Mouse (Mus musculus): ENCODE data around the gene Safb2.
A peak's percentile ranks its signal among the peaks of the same experiment; 100 is the strongest.

Safb2 gene

GRCm38 (mm10) chr17:56609452-56610171 lies 25.2 kb upstream of the Safb2 start, which contains the start of gene 2410015M20Rik:
Gene 2410015M20Rik, minus strand, starts transcription at chr17:56609771.
- DNase-seq (ENCODE audit: low read depth, low spot score), result peak; percentile 97

DNA sequence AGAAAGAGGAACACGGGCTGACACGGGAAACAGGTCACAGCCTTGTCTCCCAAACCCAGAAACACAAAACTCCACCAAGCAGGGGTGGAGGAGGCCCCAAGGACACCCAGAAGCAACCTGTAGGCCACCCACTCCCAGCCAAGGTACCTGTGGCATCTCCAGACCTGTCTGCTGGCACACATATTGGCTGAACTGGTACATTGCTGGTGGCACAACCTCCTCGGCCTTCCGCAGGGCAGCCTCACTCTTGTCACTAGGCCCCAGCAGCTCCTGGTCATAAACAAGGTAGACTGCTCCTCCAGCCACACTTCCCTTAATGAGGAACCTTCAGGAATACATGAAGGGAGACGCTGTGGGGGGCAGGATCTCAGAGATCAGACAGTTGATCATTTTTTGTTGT lies 24.3 kb upstream of the Safb2 start:
- no peak for DNase-seq (ENCODE audit: low read depth, low spot score)

GRCm38 (mm10) chr17:56607521-56608062 lies 23.2 kb upstream of the Safb2 start:
- no peak for DNase-seq (ENCODE audit: low read depth, low spot score)

GRCm38 (mm10) chr17:56605431-56605830 lies 21.0 kb upstream of the Safb2 start:
- no peak for DNase-seq (ENCODE audit: low read depth, low spot score)

- DNase-seq (ENCODE audit: low read depth, low spot score), result no peak
These were observed 20.0 kb upstream of the Safb2 start for GRCm38 (mm10) chr17:56604422-56604821.

DNA sequence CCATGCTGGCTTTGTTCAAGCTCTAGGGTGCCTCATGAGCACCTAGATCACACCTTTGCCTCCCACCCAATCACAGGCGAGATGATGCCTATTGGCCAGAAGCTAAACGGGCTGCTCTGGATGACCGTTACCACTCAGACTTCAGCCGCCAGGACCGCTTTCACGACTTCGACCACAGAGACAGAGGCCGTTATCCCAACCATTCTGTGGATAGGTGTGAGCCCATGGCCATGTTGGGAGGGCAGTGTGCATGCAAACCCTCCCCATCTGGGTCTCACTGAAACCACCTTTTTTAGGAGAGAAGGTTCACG lies 19.6 kb upstream of the Safb2 start:
- DNase-seq (ENCODE audit: low read depth, low spot score), result no peak

- no peak for DNase-seq (ENCODE audit: low read depth, low spot score)
These were observed 19.0 kb upstream of the Safb2 start for GRCm38 (mm10) chr17:56603186-56604069.

DNA sequence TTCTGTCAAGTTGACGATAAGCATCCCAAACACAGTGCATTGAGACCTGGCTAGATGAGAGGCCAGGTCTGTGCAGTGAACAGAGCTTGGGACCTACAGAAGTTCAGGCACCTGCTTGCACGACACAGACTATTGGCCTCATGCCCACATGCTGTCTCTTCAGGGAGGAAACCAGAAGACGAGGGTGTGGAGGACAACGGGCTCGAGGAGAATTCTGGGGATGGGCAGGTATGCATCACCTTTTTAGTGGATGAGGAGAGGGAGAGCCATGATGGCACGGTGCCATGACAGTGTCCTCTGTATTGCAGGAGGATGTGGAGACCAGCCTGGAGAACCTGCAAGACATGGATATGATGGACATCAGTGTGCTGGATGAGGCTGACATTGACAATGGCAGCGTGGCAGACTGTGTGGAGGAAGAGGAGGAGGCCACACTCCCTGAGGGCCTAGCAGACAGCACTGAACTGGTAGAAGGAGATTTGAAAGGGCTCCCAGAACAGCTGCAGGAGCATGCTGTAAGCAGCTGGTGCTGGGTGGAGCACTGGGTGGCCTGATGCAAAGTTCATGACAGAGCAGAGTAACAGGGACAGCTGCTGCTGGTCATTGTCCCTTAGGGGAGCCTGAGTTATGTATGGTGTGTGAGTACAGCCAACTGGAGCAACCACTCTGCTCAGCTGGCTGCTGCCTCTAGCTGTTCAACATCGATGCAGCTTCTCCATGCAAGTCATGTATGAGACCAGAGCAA lies 9.3 kb upstream of the Safb2 start:
- no peak for DNase-seq (ENCODE audit: low read depth, low spot score)

DNA sequence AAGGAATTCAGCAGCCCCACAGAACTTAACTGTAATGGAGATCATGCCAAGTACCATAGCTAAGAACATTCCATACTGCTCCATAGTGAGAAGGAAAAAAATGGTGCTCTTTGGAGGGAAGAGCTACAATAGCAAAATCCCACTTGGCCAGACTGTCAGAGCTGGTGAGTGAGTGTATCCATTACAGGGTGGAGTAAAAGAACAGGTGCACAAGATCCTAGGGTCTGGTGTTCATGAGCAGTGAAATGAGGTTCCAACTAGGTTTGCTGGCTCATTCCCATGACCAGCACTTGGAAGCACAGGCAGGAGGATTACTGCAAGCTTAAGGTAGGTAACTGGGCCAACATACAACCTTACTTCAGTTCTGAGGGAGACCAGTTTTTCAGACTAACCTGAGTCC lies 8.2 kb upstream of the Safb2 start:
- DNase-seq (ENCODE audit: low read depth, low spot score), result no peak

- no peak for DNase-seq (ENCODE audit: low read depth, low spot score)
These were observed 4.5 kb upstream of the Safb2 start for GRCm38 (mm10) chr17:56588921-56589320.

GRCm38 (mm10) chr17:56587773-56588172 lies 3.4 kb upstream of the Safb2 start:
- no peak for DNase-seq (ENCODE audit: low read depth, low spot score)

- DNase-seq (ENCODE audit: low read depth, low spot score), result peak; percentile 74
These were observed 911 bp upstream of the Safb2 start for GRCm38 (mm10) chr17:56585171-56585821.

- no peak for DNase-seq (ENCODE audit: low read depth, low spot score)
These were observed 651 bp downstream of the Safb2 start for GRCm38 (mm10) chr17:56583611-56584256.

GRCm38 (mm10) chr17:56583071-56583470 lies 1.3 kb downstream of the Safb2 start:
- peak; percentile 41 for DNase-seq (ENCODE audit: low read depth, low spot score)

DNA sequence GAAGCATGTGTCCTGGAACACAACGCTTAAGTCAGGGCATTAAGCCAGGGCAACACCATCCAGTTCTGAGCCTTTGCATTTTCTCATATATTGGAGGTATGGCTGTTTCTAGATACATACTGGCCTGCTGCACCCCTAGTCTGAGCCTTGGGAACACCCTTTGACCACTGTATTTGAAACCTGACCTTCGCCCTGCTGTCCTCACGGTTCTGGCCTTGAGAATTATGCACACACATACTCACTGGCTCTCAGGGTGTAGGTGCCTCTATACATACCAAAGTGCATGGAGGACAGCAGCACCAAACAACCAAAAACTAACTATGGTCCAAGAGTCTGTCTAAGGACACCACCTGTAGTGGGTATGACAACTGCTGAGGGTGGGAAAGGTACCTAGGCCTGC lies 11.4 kb downstream of the Safb2 start:
- DNase-seq (ENCODE audit: low read depth, low spot score), result no peak

DNA sequence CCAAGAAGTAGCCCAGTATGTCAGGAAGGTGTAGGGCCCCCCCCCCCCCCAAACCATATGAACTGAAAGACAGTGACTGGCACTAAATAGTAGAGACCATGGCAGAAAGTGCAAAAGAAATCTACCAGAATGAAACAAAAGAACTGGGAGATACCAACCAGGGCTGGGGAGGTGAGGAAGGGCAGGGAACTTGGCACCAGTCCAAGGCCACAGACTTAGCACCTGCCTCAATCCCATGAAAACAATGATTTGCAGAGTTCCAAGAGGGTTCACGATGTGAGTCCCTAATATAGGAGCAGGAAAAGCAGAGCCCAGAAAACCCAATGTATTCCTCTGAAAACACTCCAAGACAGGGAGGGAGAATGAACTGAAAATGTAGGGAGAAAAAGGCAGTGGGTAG lies 12.2 kb downstream of the Safb2 start:
- DNase-seq (ENCODE audit: low read depth, low spot score), result no peak

GRCm38 (mm10) chr17:56570287-56570686 lies 14.1 kb downstream of the Safb2 start:
- no peak for DNase-seq (ENCODE audit: low read depth, low spot score)

DNA sequence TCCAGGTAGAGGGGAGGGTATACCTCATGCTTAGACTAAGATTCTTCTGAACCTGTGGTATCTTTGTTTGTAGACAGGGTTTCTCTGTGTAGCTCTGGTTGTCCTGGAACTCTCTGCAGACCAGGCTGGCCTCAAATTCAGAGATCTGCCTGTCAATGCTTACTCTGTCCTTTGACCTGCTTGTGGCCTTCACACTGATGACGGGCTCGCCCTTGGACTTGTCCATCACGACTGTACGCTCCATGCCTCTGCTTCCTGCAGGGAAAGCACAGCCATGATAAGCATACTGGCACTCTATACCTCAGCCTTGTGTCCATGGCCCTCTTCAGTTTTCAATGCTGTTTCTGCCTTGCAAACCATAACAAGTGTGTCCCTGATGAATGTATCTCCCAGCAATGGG lies 17.0 kb downstream of the Safb2 start:
- no peak for DNase-seq (ENCODE audit: low read depth, low spot score)

- no peak for DNase-seq (ENCODE audit: low read depth, low spot score)
These were observed 17.5 kb downstream of the Safb2 start for GRCm38 (mm10) chr17:56566918-56567317.

DNA sequence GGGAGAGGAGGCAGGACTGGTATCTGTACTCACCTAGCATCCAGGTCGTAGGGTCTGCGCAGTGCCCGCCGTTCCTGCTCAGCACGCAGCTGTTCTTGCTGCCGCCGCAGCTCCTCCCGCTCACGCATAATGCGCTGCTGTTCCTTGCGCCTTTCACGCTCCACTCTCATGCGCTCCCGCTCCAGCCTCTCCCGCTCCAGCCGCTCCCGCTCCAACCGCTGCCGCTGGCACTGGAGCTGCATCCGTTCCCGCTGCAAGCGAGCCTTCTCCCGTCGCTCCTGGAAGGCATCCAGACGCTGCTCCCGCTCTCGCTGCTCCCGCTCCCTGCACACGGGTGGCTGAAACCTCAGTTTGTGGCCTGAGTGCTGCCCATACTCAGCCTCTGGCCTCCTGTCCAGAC lies 18.1 kb downstream of the Safb2 start:
- no peak for DNase-seq (ENCODE audit: low read depth, low spot score)

- no peak for DNase-seq (ENCODE audit: low read depth, low spot score)
These were observed 22.5 kb downstream of the Safb2 start for GRCm38 (mm10) chr17:56561866-56562265.
